Mouse (Mus musculus) ES-Bruce4 (cell line): ENCODE measurements at regions not wholly inside any gene's neighbourhood (a gene's known extent, or its start where the extent isn't known, plus 50 kb on each side); places are given as distances from the start of the nearest gene placed in this dataset.
"Not testable (repeated sequence)": the region's sequence is repeated elsewhere in the genome, so short reads cannot be mapped to it uniquely, and the experiment has no call there.

Experiments
- CTCF ChIP-seq: IDR thresholded peaks from one replicate; pipeline ENCODE4 v1.8.1; 2011; ENCODE audit warnings: low read depth, low read length
- POLR2A ChIP-seq: IDR thresholded peaks from one replicate; pipeline ENCODE4 v1.8.1; 2011; ENCODE audit warnings: low read length; ENCODE audit not compliant: insufficient read depth

- TF ChIP-seq POLR2A = not testable (repeated sequence)
- peak; percentile 17 for TF ChIP-seq CTCF
These were observed 69.4 kb upstream of the Erap1 start for GRCm38 (mm10) chr13:74569967-74570366.
